Mouse (Mus musculus) embryonic fibroblast, embryonic 13.5 days (primary cell): ENCODE data around the gene Mcur1. TPM values are rescaled to one million over a fixed set of nuclear protein-coding genes. Genes with fewer than 3 reads are reported as not detected.

Experiments
- H3K27ac ChIP-seq: 2 replicates; pipeline ENCODE4 v1.5.1; 2012; ENCODE audit warnings: low read length, control low read depth, inconsistent platforms; ENCODE audit not compliant: insufficient read depth
- H3K4me1 ChIP-seq: 2 replicates; pipeline ENCODE4 v1.6.1; 2011; ENCODE audit warnings: low read length; ENCODE audit not compliant: control insufficient read depth, insufficient read depth
- H3K4me3 ChIP-seq: 2 replicates; pipeline ENCODE4 v1.5.1; 2011; ENCODE audit warnings: mild to moderate bottlenecking, control low read depth, low read length; ENCODE audit not compliant: insufficient read depth
- CTCF ChIP-seq: IDR thresholded peaks from 2 replicates; pipeline ENCODE4 v1.5.1; 2011; ENCODE audit warnings: mild to moderate bottlenecking, control low read depth, low read length, moderate library complexity, borderline replicate concordance; ENCODE audit not compliant: insufficient read depth
- POLR2A ChIP-seq: IDR thresholded peaks from 2 replicates; pipeline ENCODE4 v1.6.1; 2011; ENCODE audit warnings: low read depth, mild to moderate bottlenecking, control low read depth, low read length, moderate library complexity
- polyA plus RNA-seq: library from polyadenylated mRNA; stranded (reverse); fragments of >200 nt; gene quantifications from 2 replicates; pipeline ENCODE4 v1.2.4, GENCODE M21; 2011; ENCODE audit warnings: low read depth; ENCODE audit not compliant: missing spikeins, insufficient read length

Mcur1 gene
- polyA plus RNA-seq, 1 experiment: 14.1 TPM

- TF ChIP-seq POLR2A: no peak
- no peak for TF ChIP-seq CTCF
- no peak overlapping the region for H3K27ac ChIP-seq
- peaks cover 2% of the 10 kb centered on the region; the same call in 1 of the 2 replicates for H3K4me1 ChIP-seq
- no peak overlapping the region for H3K4me3 ChIP-seq
Observed at GRCm38 (mm10) chr13:43496660-43497059, 63.3 kb downstream of the Mcur1 start.

- Histone ChIP-seq H3K27ac (no peak overlapping the region), H3K4me3 (no peak overlapping the region), H3K4me1 (peaks cover 2% of the 10 kb centered on the region; the same call in 1 of the 2 replicates)
- no peak for TF ChIP-seq CTCF
- no peak for TF ChIP-seq POLR2A
Observed at GRCm38 (mm10) chr13:43495645-43496044, 64.3 kb downstream of the Mcur1 start.

DNA sequence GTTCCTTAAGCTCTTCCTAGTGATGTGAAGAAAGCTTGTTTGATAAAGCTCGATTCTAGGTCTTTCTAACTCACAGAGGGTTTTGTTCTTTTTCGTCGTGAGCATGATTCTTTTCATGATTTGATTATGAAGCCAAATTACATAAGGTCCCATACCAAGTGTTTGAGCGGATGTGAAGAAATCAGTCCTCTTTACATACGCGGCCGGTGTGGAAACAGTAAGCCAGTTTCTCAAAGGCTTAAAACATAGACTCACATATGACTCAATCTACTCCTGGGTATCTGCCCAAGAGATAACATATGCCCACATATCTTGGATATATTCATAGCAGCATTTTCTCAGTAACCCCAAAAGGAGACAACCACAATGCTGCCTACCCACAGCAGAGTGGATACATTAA lies 66.3 kb downstream of the Mcur1 start:
- H3K27ac ChIP-seq: no peak overlapping the region
- no peak overlapping the region for H3K4me3 ChIP-seq
- H3K4me1 ChIP-seq: peaks cover 2% of the 10 kb centered on the region; the same call in 1 of the 2 replicates
- TF ChIP-seq CTCF: no peak
- TF ChIP-seq POLR2A: no peak

- H3K4me3 ChIP-seq: no peak overlapping the region
- no peak overlapping the region for H3K27ac ChIP-seq
- peaks cover 2% of the 10 kb centered on the region; the same call in 1 of the 2 replicates for H3K4me1 ChIP-seq
- no peak for TF ChIP-seq CTCF
- TF ChIP-seq POLR2A: no peak
Observed at GRCm38 (mm10) chr13:43493058-43493481, 66.9 kb downstream of the Mcur1 start.

Other genes with a start within 250 kb of the Mcur1 start
- gene Sirt5, start 194.7 kb downstream of the Mcur1 start, polyA plus RNA-seq: 10.1 and 12.2 TPM in 2 replicates
- 44.9 and 65.7 TPM in 2 replicates for gene Nol7, start 161.8 kb downstream of the Mcur1 start, polyA plus RNA-seq
- gene Ranbp9, start 78.9 kb downstream of the Mcur1 start, polyA plus RNA-seq: 55.4 and 74.1 TPM in 2 replicates
- 0.47 TPM in 1 of 2 replicates, not detected in the other for gene Rnf182, start 55.5 kb upstream of the Mcur1 start, polyA plus RNA-seq
- gene Cd83, start 224.6 kb upstream of the Mcur1 start, polyA plus RNA-seq: 0.25 TPM in 1 of 2 replicates, not detected in the other